Mouse (Mus musculus): ENCODE data around the gene Rbms3.

GRCm38 (mm10) chr9:116847241-116848135, 782.2 kb downstream of the Rbms3 start:
- TF ChIP-seq CTCF (IDR thresholded peaks at IDR 0.05) (no peak), POLR2A (IDR thresholded peaks at IDR 0.05; ENCODE audit: insufficient read depth, low read depth, low read length) (no peak), EP300 (IDR thresholded peaks at IDR 0.05; ENCODE audit: insufficient read depth, low read depth, low read length) (no peak)
